Mouse (Mus musculus) ovary, adult 2 months (tissue): Measurements from ENCODE around the gene Ptprt. TPM values are rescaled to one million over a fixed set of nuclear protein-coding genes. Genes with fewer than 3 reads are reported as not detected.

Experiments used
- polyA plus RNA-seq: library from polyadenylated mRNA; depleted of rRNA; stranded (reverse); fragments of >200 nt; gene quantifications from 2 replicates; pipeline ENCODE4 v1.2.3, GENCODE M21; 2012; rRNA removed

The Ptprt gene
- 4.0 and 4.1 TPM in 2 replicates for polyA plus RNA-seq

GRCm38 (mm10) chr2:162660941-162661386 lies at the start of gene Ptprt:
TSS of gene Ptprt (minus strand) at chr2:162661147.

